Mouse (Mus musculus): ENCODE measurements around the gene Gm3285. TPM values are rescaled to one million over a fixed set of nuclear protein-coding genes. Genes with fewer than 3 reads are reported as not detected.

Gene Gm3285
- polyA plus RNA-seq (2012; rRNA removed), result not detected in 2 replicates

DNA sequence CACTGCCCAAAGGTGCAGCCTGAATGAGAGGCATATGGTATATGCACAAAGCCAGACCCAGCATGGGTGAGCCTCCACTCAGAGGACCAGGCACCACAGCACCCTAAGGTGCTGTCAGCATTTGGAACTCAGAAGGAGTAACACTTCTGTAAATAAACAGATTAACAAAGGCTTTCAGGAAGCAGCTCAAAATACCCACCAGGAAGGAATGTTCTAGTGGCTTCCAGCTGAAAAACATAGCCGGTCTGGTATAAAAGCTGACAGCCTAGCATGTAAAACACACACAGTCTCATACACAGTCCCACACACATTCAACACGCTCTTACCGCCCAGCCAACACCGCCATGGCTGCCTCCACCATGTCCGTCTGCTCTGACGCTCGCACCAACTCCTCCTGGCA lies at the start of gene Gm3285:
Gene Gm3285, plus strand, starts transcription at position 301 of the 400 bp plus-strand sequence.

DNA sequence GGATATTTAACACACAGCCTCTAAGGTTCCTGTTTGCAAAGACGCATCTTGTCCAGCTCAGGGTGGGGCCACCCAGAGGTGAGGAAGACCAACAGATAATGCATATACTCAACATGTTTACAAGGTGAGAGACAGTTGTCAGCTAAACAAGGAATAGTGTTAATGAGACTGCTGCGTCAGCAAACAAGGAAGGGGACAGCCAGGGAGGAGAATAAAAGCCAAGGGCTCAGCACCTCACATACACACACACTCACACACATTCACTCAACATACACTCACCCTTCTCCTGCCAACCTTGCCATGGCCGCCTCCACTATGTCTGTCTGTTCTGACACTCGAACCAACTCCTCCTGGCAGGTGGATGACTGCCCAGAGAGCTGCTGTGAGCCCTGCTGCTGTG lies 47.4 kb upstream of the Gm3285 start, which contains the start of gene Gm2696:
Gene Gm2696, plus strand, starts transcription at position 301 of the 400 bp plus-strand sequence.

DNA sequence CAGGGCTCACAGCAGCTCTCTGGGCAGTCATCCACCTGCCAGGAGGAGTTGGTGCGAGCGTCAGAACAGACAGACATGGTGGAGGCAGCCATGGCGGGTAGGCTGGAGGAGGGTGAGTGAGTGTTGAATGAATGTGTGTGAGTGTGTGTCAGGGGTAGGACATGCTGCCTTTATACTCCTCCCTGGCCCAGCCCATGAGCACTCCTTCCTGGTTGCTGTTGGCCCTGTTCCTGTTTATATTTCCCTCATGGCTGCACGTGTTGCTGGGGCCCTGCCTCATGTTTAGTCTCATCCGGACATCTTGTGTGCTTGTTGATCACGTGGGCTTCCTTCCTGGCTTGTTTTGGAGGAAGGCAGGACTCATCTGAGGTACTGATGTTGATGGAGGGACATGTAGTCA lies 34.8 kb upstream of the Gm3285 start, which contains the start of gene Krtap10-4:
Gene Krtap10-4, minus strand, starts transcription at position 145 of the 400 bp plus-strand sequence.

DNA sequence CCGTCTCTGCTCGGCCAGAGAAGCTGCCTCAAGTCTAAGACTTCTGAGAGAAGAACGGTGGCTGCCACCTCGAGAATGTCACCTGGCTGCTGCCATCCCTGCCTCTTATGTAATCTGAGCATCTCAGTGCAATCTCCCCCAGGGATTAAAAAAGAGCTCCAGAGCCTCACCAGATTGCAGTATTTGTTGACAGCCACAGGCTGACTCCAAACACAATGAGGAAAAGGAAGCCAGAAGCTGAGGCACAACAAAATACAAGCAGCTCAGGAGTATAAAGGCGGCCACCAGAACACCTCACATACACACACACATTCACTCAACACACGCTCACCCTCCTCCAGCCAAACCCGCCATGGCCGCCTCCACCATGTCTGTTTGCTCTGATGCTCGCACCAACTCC lies 26.1 kb upstream of the Gm3285 start, which contains the start of gene Krtap10-10:
Gene Krtap10-10, plus strand, starts transcription at position 301 of the 400 bp plus-strand sequence.

DNA sequence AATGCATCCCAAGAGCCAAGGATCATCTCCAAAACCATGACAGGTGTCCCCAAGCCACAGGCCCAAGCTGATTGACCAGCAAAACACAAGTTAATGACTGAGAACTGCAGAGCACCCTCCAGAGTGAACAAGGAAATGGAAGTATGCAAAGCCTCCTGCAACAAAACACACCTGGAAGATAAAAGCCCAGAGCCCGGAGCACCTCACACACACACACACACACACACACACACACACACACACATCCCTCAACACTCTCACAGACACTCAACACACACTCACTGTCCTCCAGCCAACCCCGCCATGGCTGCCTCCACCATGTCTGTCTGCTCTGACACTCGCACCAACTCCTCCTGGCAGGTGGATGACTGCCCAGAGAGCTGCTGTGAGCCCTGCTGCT lies 15.3 kb upstream of the Gm3285 start, which contains the start of gene Gm36176:
Gene Gm36176, plus strand, starts transcription at position 301 of the 400 bp plus-strand sequence.

DNA sequence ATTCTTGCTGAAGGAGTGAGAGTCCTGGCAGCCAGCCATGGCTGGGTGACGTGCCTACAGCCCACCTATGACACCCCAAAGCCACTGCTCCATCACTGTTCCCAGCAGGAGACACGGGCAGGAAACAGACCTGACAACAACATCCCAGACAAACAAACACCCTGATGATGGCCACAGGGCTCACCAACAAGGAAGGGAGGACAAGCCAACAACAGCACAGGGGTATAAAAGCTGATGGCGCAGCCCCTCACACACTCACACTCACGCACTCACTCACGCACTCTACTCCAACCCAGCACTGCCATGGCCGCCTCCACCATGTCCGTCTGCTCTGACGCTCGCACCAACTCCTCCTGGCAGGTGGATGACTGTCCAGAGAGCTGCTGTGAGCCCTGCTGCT lies 9.2 kb upstream of the Gm3285 start, which contains the start of gene Gm10318:
Gene Gm10318, plus strand, starts transcription at position 301 of the 400 bp plus-strand sequence.

DNA sequence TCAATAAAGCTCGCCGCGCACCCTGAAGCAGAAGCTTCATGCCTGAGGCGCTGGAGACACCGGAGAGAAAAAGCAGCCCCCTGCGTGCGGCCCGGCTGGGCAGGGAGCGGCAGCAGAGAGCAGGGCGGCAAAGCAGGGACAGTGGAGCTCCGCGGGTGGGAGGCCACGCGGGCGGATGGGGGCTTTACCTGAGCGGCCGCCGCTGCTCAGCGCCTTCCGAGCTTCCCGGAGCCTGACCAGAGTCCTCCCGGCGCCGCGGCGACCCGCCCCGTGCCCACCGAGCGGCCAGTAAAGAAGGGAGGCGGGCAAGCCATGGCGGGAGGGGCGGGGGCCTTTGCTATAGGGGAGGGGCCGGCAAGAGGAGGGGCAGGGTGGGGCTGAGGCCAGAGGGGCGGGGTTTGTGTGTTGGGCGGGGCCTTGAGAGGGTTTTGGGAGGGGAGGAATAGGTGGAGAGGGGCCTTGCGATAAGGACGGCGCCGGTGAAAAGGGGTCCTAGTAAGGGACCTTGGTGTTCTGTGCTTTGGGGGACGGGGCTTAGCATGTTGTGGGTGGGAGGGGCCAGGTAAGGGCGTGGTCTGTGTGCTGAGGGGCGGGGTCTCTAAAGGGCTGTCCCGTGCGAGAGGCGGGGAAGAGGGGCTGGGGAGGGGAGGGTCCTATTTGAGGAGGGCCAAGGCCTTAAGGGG lies 40.6 kb downstream of the Gm3285 start, which contains the start of gene Lrrc3:
Gene Lrrc3, minus strand, starts transcription at position 326 of the 683 bp plus-strand sequence.

Other genes starting within 250 kb of the Gm3285 start
- 19.0 and 20.8 TPM in 2 replicates for gene Ube2g2, start 239.7 kb upstream of the Gm3285 start, polyA plus RNA-seq (2012; rRNA removed)
- gene Tspear, start 175.4 kb upstream of the Gm3285 start, polyA plus RNA-seq (2012; rRNA removed), result 0.03 and 0.10 TPM in 2 replicates
- not detected in 2 replicates for gene Gm19402, start 171.2 kb upstream of the Gm3285 start, polyA plus RNA-seq (2012; rRNA removed)
- gene Gm9508, start 164.7 kb upstream of the Gm3285 start, polyA plus RNA-seq (2012; rRNA removed), result not detected in 2 replicates
- gene Gm10272, start 155.3 kb upstream of the Gm3285 start, polyA plus RNA-seq (2012; rRNA removed), result not detected in 2 replicates
- gene Gm10024, start 150.5 kb upstream of the Gm3285 start, polyA plus RNA-seq (2012; rRNA removed), result not detected in 2 replicates
- not detected in 2 replicates for gene Gm10142, start 146.2 kb upstream of the Gm3285 start, polyA plus RNA-seq (2012; rRNA removed)
- not detected in 2 replicates for gene Krtap12-1, start 141.4 kb upstream of the Gm3285 start, polyA plus RNA-seq (2012; rRNA removed)
- not detected in 2 replicates for gene Gm10100, start 135.5 kb upstream of the Gm3285 start, polyA plus RNA-seq (2012; rRNA removed)
- not detected in 2 replicates for gene Gm18596, start 119.3 kb upstream of the Gm3285 start, polyA plus RNA-seq (2012; rRNA removed)
- not detected in 2 replicates for gene Gm9736, start 110.6 kb upstream of the Gm3285 start, polyA plus RNA-seq (2012; rRNA removed)
- gene Gm3233, start 102.3 kb upstream of the Gm3285 start, polyA plus RNA-seq (2012; rRNA removed), result not detected in 2 replicates
- not detected in 2 replicates for gene Gm3238, start 90.7 kb upstream of the Gm3285 start, polyA plus RNA-seq (2012; rRNA removed)
- gene Gm7138, start 85.0 kb upstream of the Gm3285 start, polyA plus RNA-seq (2012; rRNA removed), result not detected in 2 replicates
- gene Gm3250, start 79.4 kb upstream of the Gm3285 start, polyA plus RNA-seq (2012; rRNA removed), result not detected in 2 replicates
- gene Gm7137, start 73.8 kb upstream of the Gm3285 start, polyA plus RNA-seq (2012; rRNA removed), result not detected in 2 replicates
- gene Gm9639, start 66.9 kb upstream of the Gm3285 start, polyA plus RNA-seq (2012; rRNA removed), result not detected in 2 replicates
- not detected in 2 replicates for gene Gm19668, start 62.8 kb upstream of the Gm3285 start, polyA plus RNA-seq (2012; rRNA removed)
- not detected in 2 replicates for gene Gm9507, start 50.1 kb upstream of the Gm3285 start, polyA plus RNA-seq (2012; rRNA removed)
- not detected in 2 replicates for gene Gm2696, start 47.3 kb upstream of the Gm3285 start, polyA plus RNA-seq (2012; rRNA removed)
- not detected in 2 replicates for gene Krtap10-4, start 34.9 kb upstream of the Gm3285 start, polyA plus RNA-seq (2012; rRNA removed)
- gene Krtap10-10, start 26.0 kb upstream of the Gm3285 start, polyA plus RNA-seq (2012; rRNA removed), result not detected in 2 replicates
- gene Gm36176, start 15.2 kb upstream of the Gm3285 start, polyA plus RNA-seq (2012; rRNA removed), result not detected in 2 replicates
- not detected in 2 replicates for gene Gm10318, start 9.1 kb upstream of the Gm3285 start, polyA plus RNA-seq (2012; rRNA removed)
- 5.5 and 6.6 TPM in 2 replicates for gene Lrrc3, start 40.6 kb downstream of the Gm3285 start, polyA plus RNA-seq (2012; rRNA removed)
- 0.93 and 1.5 TPM in 2 replicates for gene Trpm2, start 108.6 kb downstream of the Gm3285 start, polyA plus RNA-seq (2012; rRNA removed)
- 4.4 and 4.9 TPM in 2 replicates for gene 1810043G02Rik, start 116.5 kb downstream of the Gm3285 start, polyA plus RNA-seq (2012; rRNA removed)
- gene Pfkl, start 148.1 kb downstream of the Gm3285 start, polyA plus RNA-seq (2012; rRNA removed), result 43.9 and 47.1 TPM in 2 replicates
- not detected in 2 replicates for gene Dnmt3l, start 180.0 kb downstream of the Gm3285 start, polyA plus RNA-seq (2012; rRNA removed)
- gene Aire, start 181.6 kb downstream of the Gm3285 start, polyA plus RNA-seq (2012; rRNA removed), result 0.01 TPM in 1 of 2 replicates, not detected in the other
- 2.1 and 2.7 TPM in 2 replicates for gene Icosl, start 207.3 kb downstream of the Gm3285 start, polyA plus RNA-seq (2012; rRNA removed)